ENCODE assay signal across 10 mouse cellular contexts in genomic region chr4:65495705-65496462, GRCm38 (mm10).
A peak's percentile ranks its signal among the peaks of the same experiment; 100 is the strongest.
DNase-seq lines count a peak whose midpoint lies in the region; ATAC-seq and TF ChIP-seq lines count a peak whose summit lies in the region.
"Had no signal": no experiment of that assay in that cellular context is flagged by ENCODE, and none has a peak within 500 bp of the region (broad histone marks: within the 10 kb centered on the region; RNA-seq: fewer than 3 reads in every experiment).

No protein-coding gene starts in this region.

- TF ChIP-seq POLR2A in heart, adult 2 months (IDR thresholded peaks at IDR 0.05; ENCODE audit: insufficient read depth, low read depth, low read length) = no peak

- no peak for DNase-seq in heart, adult 2 months
- DNase-seq in midbrain, embryonic 10.5 days (ENCODE audit: low spot score) = no peak
- DNase-seq in midbrain, embryonic 11.5 days (ENCODE audit: low spot score, missing footprints) = no peak
- no peak for DNase-seq in ovary, adult 18-20 months (ENCODE audit: low spot score)
- DNase-seq in thymus, postnatal 36 days = no peak
- DNase-seq: B cell, adult 2 months had no signal

- no peak overlapping the region for H3K27ac ChIP-seq in heart, embryonic 12.5 days (ENCODE audit: poor library complexity, severe bottlenecking)
- no peak overlapping the region for H3K27ac ChIP-seq in heart, adult 2 months
- H3K27ac ChIP-seq in midbrain, embryonic 10.5 days (replicated peaks) = peak overlapping the region; percentile 42; the same call in 1 of the 2 replicates
- no peak overlapping the region for H3K27ac ChIP-seq in midbrain, embryonic 11.5 days (ENCODE audit: low read depth, low read length)
- no peak overlapping the region for H3K27ac ChIP-seq in limb, embryonic 12.5 days
- H3K27ac ChIP-seq in stomach, embryonic 15.5 days = 0 out of 2 replicates have a peak overlapping the region, but pooled peaks have one; percentile 21

- H3K4me1 ChIP-seq in heart, embryonic 12.5 days (replicated peaks) = peaks cover 13% of the 10 kb centered on the region
- H3K4me1 ChIP-seq in heart, adult 2 months (ENCODE audit: control insufficient read depth, insufficient read depth, low read length) = no peaks in the 10 kb centered on the region; the same call in 1 of the 2 replicates
- peaks cover 14% of the 10 kb centered on the region for H3K4me1 ChIP-seq in midbrain, embryonic 10.5 days
- H3K4me1 ChIP-seq in midbrain, embryonic 11.5 days (ENCODE audit: control insufficient read depth, insufficient read depth, low read length) = 0 out of 2 replicates have a peak, but pooled peaks cover 2% of the 10 kb centered on the region
- peaks cover 15% of the 10 kb centered on the region for H3K4me1 ChIP-seq in limb, embryonic 12.5 days (replicated peaks)
- H3K4me1 ChIP-seq in stomach, embryonic 15.5 days = no peaks in the 10 kb centered on the region; the same call in 1 of the 2 replicates

- ATAC-seq in heart, embryonic 12.5 days (ENCODE audit: insufficient number of reproducible peaks, low FRiP score) = peak; percentile 22; the same call in 1 of the 2 replicates
- no peak for ATAC-seq in midbrain, embryonic 11.5 days (ENCODE audit: low FRiP score)
- 0 out of 2 replicates have a peak, but pooled peaks have one; percentile 7 for ATAC-seq in limb, embryonic 12.5 days (ENCODE audit: insufficient number of reproducible peaks, insufficient read depth, low FRiP score, low TSS enrichment, low read depth)
- ATAC-seq in stomach, embryonic 15.5 days (ENCODE audit: insufficient read depth, low FRiP score, low read depth) = no peak

- no peak overlapping the region for H3K4me2 ChIP-seq in heart, embryonic 12.5 days
- H3K4me2 ChIP-seq in midbrain, embryonic 11.5 days = no peak overlapping the region
- no peak overlapping the region for H3K4me2 ChIP-seq in limb, embryonic 12.5 days
- H3K4me2 ChIP-seq in stomach, embryonic 15.5 days = no peak overlapping the region
- H3K4me2 ChIP-seq: liver, embryonic 11.5 days had no signal

- 53% methylated on average over 6 of the region's 6 CpGs for WGBS in heart, embryonic 12.5 days
- WGBS in heart, adult 2 months = 66% methylated on average over 6 of the region's 6 CpGs
- WGBS in midbrain, embryonic 10.5 days = 76% methylated on average over 6 of the region's 6 CpGs
- 70% methylated on average over 6 of the region's 6 CpGs for WGBS in midbrain, embryonic 11.5 days
- WGBS in limb, embryonic 12.5 days = 77% methylated on average over 6 of the region's 6 CpGs
- 53% methylated on average over 6 of the region's 6 CpGs for WGBS in stomach, embryonic 15.5 days

- no peak for TF ChIP-seq CTCF in heart, adult 2 months (IDR thresholded peaks at IDR 0.05)

- H3K27me3 ChIP-seq in heart, embryonic 12.5 days (replicated peaks) = no peaks in the 10 kb centered on the region
- H3K27me3 ChIP-seq in heart, adult 2 months (ENCODE audit: control insufficient read depth, insufficient read depth, low read length) = no peaks in the 10 kb centered on the region
- H3K27me3 ChIP-seq in midbrain, embryonic 10.5 days (ENCODE audit: low read depth, poor library complexity, severe bottlenecking) = peaks cover 5% of the 10 kb centered on the region; the same call in 1 of the 2 replicates
- H3K27me3 ChIP-seq in midbrain, embryonic 11.5 days (ENCODE audit: control insufficient read depth, insufficient read depth, low read length) = no peaks in the 10 kb centered on the region
- H3K27me3 ChIP-seq in limb, embryonic 12.5 days = no peaks in the 10 kb centered on the region; the same call in 1 of the 2 replicates
- H3K27me3 ChIP-seq in stomach, embryonic 15.5 days (replicated peaks) = no peaks in the 10 kb centered on the region

- no peaks in the 10 kb centered on the region for H3K9me3 ChIP-seq in heart, embryonic 12.5 days (replicated peaks)
- H3K9me3 ChIP-seq in midbrain, embryonic 10.5 days (replicated peaks) = no peaks in the 10 kb centered on the region
- H3K9me3 ChIP-seq in midbrain, embryonic 11.5 days (ENCODE audit: control insufficient read depth, low read length) = no peaks in the 10 kb centered on the region
- H3K9me3 ChIP-seq in limb, embryonic 12.5 days = no peaks in the 10 kb centered on the region
- H3K9me3 ChIP-seq in stomach, embryonic 15.5 days = no peaks in the 10 kb centered on the region

- H3K36me3 ChIP-seq in heart, embryonic 12.5 days = no peaks in the 10 kb centered on the region
- H3K36me3 ChIP-seq in heart, adult 2 months (ENCODE audit: control insufficient read depth, insufficient read depth, low read length) = no peaks in the 10 kb centered on the region
- H3K36me3 ChIP-seq in midbrain, embryonic 10.5 days = no peaks in the 10 kb centered on the region
- no peaks in the 10 kb centered on the region for H3K36me3 ChIP-seq in midbrain, embryonic 11.5 days (ENCODE audit: control insufficient read depth, insufficient read depth, low read length)
- no peaks in the 10 kb centered on the region for H3K36me3 ChIP-seq in limb, embryonic 12.5 days
- no peaks in the 10 kb centered on the region for H3K36me3 ChIP-seq in stomach, embryonic 15.5 days

- no peak for TF ChIP-seq EP300 in heart, adult 2 months (IDR thresholded peaks at IDR 0.05; ENCODE audit: insufficient read depth, low read depth, low read length)

- no peaks in the 10 kb centered on the region for H3K79me2 ChIP-seq in heart, adult 2 months (replicated peaks; ENCODE audit: control insufficient read depth, insufficient read depth, low read length)

- H3K9ac ChIP-seq in heart, embryonic 12.5 days = no peak overlapping the region
- no peak overlapping the region for H3K9ac ChIP-seq in heart, adult 2 months (ENCODE audit: low read depth, low read length)
- no peak overlapping the region for H3K9ac ChIP-seq in midbrain, embryonic 11.5 days (ENCODE audit: low read length)
- no peak overlapping the region for H3K9ac ChIP-seq in limb, embryonic 12.5 days (replicated peaks)
- no peak overlapping the region for H3K9ac ChIP-seq in stomach, embryonic 15.5 days

- H3K4me3 ChIP-seq in heart, embryonic 12.5 days = no peak overlapping the region
- no peak overlapping the region for H3K4me3 ChIP-seq in heart, adult 2 months
- no peak overlapping the region for H3K4me3 ChIP-seq in midbrain, embryonic 10.5 days
- H3K4me3 ChIP-seq in midbrain, embryonic 11.5 days (ENCODE audit: low read depth, low read length) = no peak overlapping the region
- H3K4me3 ChIP-seq in limb, embryonic 12.5 days (replicated peaks) = no peak overlapping the region
- no peak overlapping the region for H3K4me3 ChIP-seq in stomach, embryonic 15.5 days (replicated peaks)

- intact Hi-C loops in heart, adult 2 months (cut with DNase I) = loop anchor here (2.0 to 10.0 kb wide), 3 partner anchors 375 to 971 kb away; no protein-coding TSS in a partner anchor

Comparison
In these comparisons a context has a peak if more than half of its experiments do, and no peak if none do; other contexts are left out.
1. H3K27ac ChIP-seq: peak in midbrain, embryonic 10.5 days (single experiment) and stomach, embryonic 15.5 days (single experiment); none in heart, embryonic 12.5 days (single experiment), heart, adult 2 months (single experiment), midbrain, embryonic 11.5 days (single experiment) and limb, embryonic 12.5 days (single experiment).
2. ATAC-seq: peak in heart, embryonic 12.5 days (single experiment) and limb, embryonic 12.5 days (single experiment); none in midbrain, embryonic 11.5 days (single experiment) and stomach, embryonic 15.5 days (single experiment).